Mouse (Mus musculus): ENCODE measurements around the gene Olfr68. TPM values are rescaled to one million over a fixed set of nuclear protein-coding genes. Genes with fewer than 3 reads are reported as not detected.
"Not testable (repeated sequence)": the region's sequence is repeated elsewhere in the genome, so short reads cannot be mapped to it uniquely, and the experiment has no call there.

Olfr68 gene
- total RNA-seq, 4 experiments from 2014 or later: not detected

DNA sequence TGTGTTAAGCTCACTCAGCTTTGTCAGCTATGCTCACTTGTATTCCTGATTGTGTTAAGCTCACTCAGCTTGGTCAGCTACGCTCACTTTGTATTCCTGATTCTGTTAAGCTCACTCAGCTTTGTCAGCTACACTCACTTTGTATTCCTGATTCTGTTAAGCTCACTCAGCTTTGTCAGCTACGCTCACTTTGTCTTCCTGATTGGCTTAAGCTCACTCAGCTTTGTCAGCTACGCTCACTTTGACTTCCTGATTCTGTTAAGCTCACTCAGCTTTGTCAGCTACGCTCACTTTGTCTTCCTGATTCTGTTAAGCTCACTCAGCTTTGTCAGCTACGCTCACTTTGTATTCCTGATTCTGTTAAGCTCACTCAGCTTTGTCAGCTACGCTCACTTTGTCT lies 17.3 kb downstream of the Olfr68 start:
- not testable (repeated sequence) for DNase-seq

- DNase-seq: no peak
Observed at GRCm38 (mm10) chr7:103757233-103757632, 22.3 kb downstream of the Olfr68 start, which contains the start of gene Olfr630. Gene Olfr630, minus strand, starts transcription at chr7:103757333.

- DNase-seq: no peak
Observed at GRCm38 (mm10) chr7:103744843-103745242, 34.7 kb downstream of the Olfr68 start, which contains the start of gene Olfr629. Gene Olfr629, minus strand, starts transcription at chr7:103744943.

- DNase-seq: no peak
Observed at GRCm38 (mm10) chr7:103730074-103730473, 49.4 kb downstream of the Olfr68 start, which contains the start of gene Olfr628. Gene Olfr628, plus strand, starts transcription at chr7:103730374.

Other genes starting within 250 kb of the Olfr68 start
- gene Olfr612, start 237.0 kb downstream of the Olfr68 start, total RNA-seq (2022): not detected
- gene Olfr613, start 231.6 kb downstream of the Olfr68 start, total RNA-seq (2022): not detected
- not detected for gene Olfr615, start 223.6 kb downstream of the Olfr68 start, total RNA-seq (2022)
- not detected for gene Olfr616, start 210.6 kb downstream of the Olfr68 start, total RNA-seq (2022)
- gene Olfr617, start 206.6 kb downstream of the Olfr68 start, total RNA-seq (2022): not detected
- gene Olfr618, start 189.6 kb downstream of the Olfr68 start, total RNA-seq (2022): not detected
- not detected for gene Olfr619, start 179.1 kb downstream of the Olfr68 start, total RNA-seq (2022)
- not detected for gene Olfr620, start 167.2 kb downstream of the Olfr68 start, total RNA-seq (2022)
- not detected for gene Olfr622, start 137.0 kb downstream of the Olfr68 start, total RNA-seq (2022)
- gene Olfr623, start 116.0 kb downstream of the Olfr68 start, total RNA-seq (2022): not detected
- gene Olfr624, start 108.5 kb downstream of the Olfr68 start, total RNA-seq (2022): under 1 TPM in 1 of 4 experiments, not detected in 3; 0.06 TPM
- not detected for gene Olfr625-ps1, start 97.0 kb downstream of the Olfr68 start, total RNA-seq (2022)
- not detected for gene Olfr243, start 65.0 kb downstream of the Olfr68 start, total RNA-seq (2022)
- gene Olfr628, start 49.3 kb downstream of the Olfr68 start, total RNA-seq (2022): not detected
- not detected for gene Olfr629, start 34.8 kb downstream of the Olfr68 start, total RNA-seq (2022)
- not detected for gene Olfr630, start 22.4 kb downstream of the Olfr68 start, total RNA-seq (2022)
- not detected for gene Olfr69, start 8.1 kb downstream of the Olfr68 start, total RNA-seq (2022)
- not detected for gene Olfr67, start 12.1 kb upstream of the Olfr68 start, total RNA-seq (2022)
- 100 to 1,000 TPM in 1 of 4 experiments, 10 to 100 TPM in 3; 78.2 to 176 (median 90.4) TPM for gene Hbb-bt, start 34.3 kb upstream of the Olfr68 start, total RNA-seq (2022)
- 1,000 to 10,000 TPM in 1 of 4 experiments, 100 to 1,000 TPM in 3; 738 to 2,114 (median 834) TPM for gene Hbb-bs, start 48.4 kb upstream of the Olfr68 start, total RNA-seq (2022)
- gene Hbb-bh2, start 60.8 kb upstream of the Olfr68 start, total RNA-seq (2022): not detected
- not detected for gene Hbb-bh1, start 63.5 kb upstream of the Olfr68 start, total RNA-seq (2022)
- not detected for gene Hbb-y, start 73.5 kb upstream of the Olfr68 start, total RNA-seq (2022)
- gene Olfr66, start 106.6 kb upstream of the Olfr68 start, total RNA-seq (2022): not detected
- gene Olfr64, start 114.8 kb upstream of the Olfr68 start, total RNA-seq (2022): not detected
- not detected for gene Olfr65, start 123.8 kb upstream of the Olfr68 start, total RNA-seq (2022)
- not detected for gene Olfr631, start 149.1 kb upstream of the Olfr68 start, total RNA-seq (2022)
- not detected for gene Olfr632, start 154.6 kb upstream of the Olfr68 start, total RNA-seq (2022)
- not detected for gene Olfr633, start 164.7 kb upstream of the Olfr68 start, total RNA-seq (2022)
- gene Olfr635, start 191.5 kb upstream of the Olfr68 start, total RNA-seq (2022): under 1 TPM in 3 of 4 experiments, not detected in 1; 0.03 to 0.06 (median 0.06) TPM
- not detected for gene Olfr638, start 219.0 kb upstream of the Olfr68 start, total RNA-seq (2022)
- gene Olfr639, start 237.6 kb upstream of the Olfr68 start, total RNA-seq (2022): under 1 TPM in 2 of 4 experiments, not detected in 2; 0.05 to 0.09 TPM
- not detected for gene Olfr640, start 245.9 kb upstream of the Olfr68 start, total RNA-seq (2022)